Mouse (Mus musculus): ENCODE measurements around the gene Mctp1.
"Not testable (repeated sequence)": the region's sequence is repeated elsewhere in the genome, so short reads cannot be mapped to it uniquely, and the experiment has no call there.

Gene Mctp1

DNA sequence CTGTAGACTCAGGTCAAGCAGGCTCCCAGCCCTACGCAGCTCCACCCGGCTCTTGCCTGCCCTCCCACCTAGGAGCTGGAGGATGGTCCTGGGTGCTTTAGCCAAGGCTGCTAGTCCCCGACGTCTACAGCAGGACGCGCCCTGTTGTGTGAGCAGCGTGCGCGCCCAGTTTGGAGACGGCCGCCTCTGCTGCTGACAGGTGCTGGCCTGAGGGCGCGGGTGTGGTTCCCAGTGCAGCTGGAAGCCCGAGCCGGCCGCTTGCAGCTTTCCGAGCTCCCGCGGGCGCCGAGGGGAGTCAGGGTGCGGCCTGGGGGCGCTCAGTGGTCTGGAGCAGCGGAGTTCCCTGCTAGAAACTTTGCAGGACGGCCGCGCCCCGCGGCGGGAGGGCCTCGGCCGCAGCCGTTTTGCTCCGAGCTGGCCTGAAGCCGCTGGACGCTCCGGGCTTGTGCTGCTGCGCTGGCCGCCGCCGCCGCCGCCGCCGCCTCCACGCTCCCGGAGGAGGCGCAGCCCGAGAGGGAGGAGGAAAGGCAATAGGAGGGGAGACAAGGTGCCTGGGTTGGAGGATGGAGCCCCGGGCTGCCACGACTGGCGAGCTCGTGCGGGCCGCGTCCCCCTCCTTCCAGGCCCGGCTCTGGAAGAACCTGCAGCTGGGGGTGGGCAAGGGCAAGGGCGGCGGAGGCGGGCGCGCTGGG lies at the start of gene Mctp1:
Gene Mctp1 (plus strand): TSS at position 564 of the 692 bp plus-strand sequence.
- no peak for DNase-seq (ENCODE audit: low read depth, low spot score)

GRCm38 (mm10) chr13:76345941-76346340 lies 38.4 kb upstream of the Mctp1 start:
- DNase-seq (ENCODE audit: low read depth, low spot score), result not testable (repeated sequence)

DNA sequence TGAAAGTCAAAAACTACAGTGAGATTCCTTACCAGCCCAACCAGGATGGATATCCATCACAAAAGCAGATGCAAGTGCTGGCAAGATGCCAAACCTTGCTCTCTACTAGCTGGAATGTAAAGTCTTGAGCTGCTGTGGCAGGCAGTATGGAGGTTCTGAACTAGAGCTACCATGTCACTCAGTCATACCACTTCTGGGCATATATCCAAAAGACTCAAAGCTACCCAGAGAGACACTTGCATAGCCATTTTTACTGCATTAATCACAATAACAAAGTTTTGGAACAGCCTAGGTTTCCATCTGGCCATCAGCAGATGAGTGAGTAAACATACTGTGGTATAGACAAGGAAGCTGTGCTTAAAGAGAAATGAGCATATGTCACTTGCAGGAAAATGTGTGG lies 25.6 kb upstream of the Mctp1 start:
- no peak for DNase-seq (ENCODE audit: low read depth, low spot score)

GRCm38 (mm10) chr13:76384664-76385435 lies 515 bp downstream of the Mctp1 start:
- DNase-seq (ENCODE audit: low read depth, low spot score), result no peak

GRCm38 (mm10) chr13:76388615-76389014 lies 4.3 kb downstream of the Mctp1 start:
- DNase-seq (ENCODE audit: low read depth, low spot score), result no peak

GRCm38 (mm10) chr13:76391920-76392319 lies 7.6 kb downstream of the Mctp1 start:
- DNase-seq (ENCODE audit: low read depth, low spot score), result no peak

GRCm38 (mm10) chr13:76393106-76393505 lies 8.8 kb downstream of the Mctp1 start:
- DNase-seq (ENCODE audit: low read depth, low spot score), result no peak

GRCm38 (mm10) chr13:76395906-76396305 lies 11.6 kb downstream of the Mctp1 start:
- no peak for DNase-seq (ENCODE audit: low read depth, low spot score)

GRCm38 (mm10) chr13:76409296-76409695 lies 25.0 kb downstream of the Mctp1 start:
- DNase-seq (ENCODE audit: low read depth, low spot score), result no peak

DNA sequence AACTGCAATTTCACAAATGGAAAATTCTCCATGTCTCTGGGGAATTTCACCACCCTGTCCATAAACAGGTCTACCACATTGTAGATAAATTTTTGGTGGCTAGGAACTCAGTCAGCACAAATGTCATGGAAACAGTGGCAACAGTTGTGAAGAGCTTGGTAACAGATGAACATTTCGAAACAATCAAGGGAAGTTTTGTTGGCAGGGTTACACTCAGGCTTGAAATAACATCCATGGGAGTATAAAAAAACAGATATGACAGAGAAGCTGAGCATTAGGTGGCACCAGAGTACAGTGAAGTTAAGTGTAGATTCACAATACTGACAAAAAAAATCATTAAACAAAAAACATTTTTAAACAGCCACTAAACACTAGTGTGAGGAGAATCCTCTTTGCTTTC lies 26.3 kb downstream of the Mctp1 start:
- DNase-seq (ENCODE audit: low read depth, low spot score), result peak; percentile 27

- no peak for DNase-seq (ENCODE audit: low read depth, low spot score)
Observed at GRCm38 (mm10) chr13:76415346-76415745, 31.0 kb downstream of the Mctp1 start.

GRCm38 (mm10) chr13:76420111-76420510 lies 35.8 kb downstream of the Mctp1 start:
- DNase-seq (ENCODE audit: low read depth, low spot score), result no peak

GRCm38 (mm10) chr13:76421075-76421474 lies 36.7 kb downstream of the Mctp1 start:
- no peak for DNase-seq (ENCODE audit: low read depth, low spot score)

DNA sequence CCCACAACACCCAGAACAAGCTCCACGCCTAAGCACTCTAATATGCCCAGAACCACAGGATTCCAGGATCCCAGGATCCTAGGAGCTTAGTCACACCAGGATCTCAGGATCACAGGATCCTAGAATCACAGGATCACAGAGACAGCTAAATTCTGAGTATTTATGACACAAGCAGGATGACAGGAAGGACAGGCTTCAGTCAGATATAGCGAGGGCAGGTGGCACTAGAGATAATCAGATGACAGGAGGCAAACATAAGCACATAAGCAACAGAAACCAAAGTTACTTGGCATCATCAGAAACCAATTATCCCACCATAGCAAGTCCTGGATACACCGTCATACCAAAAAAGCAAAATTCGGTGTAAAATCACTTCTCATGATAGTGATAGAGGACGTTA lies 37.8 kb downstream of the Mctp1 start:
- no peak for DNase-seq (ENCODE audit: low read depth, low spot score)

DNA sequence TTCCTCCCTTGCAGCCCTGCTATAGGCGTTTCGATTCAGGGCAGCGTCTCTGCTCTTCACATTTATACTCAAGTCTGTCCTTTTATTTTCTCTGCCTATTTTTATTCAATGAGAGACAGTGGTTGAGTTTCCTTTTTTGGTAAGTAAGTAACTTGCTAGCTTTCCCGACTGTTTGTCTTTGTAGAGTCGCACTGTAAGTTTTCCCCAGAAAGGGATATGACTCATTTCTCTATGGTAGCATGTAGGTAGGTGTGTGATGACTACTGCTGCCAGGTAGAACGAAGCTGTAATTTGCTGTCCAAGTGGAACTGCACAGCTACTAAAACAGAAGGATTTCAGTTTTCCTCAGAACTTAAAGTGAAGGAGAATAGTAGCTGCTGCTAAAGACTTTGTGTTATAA lies 45.1 kb downstream of the Mctp1 start:
- peak; percentile 84 for DNase-seq (ENCODE audit: low read depth, low spot score)

DNA sequence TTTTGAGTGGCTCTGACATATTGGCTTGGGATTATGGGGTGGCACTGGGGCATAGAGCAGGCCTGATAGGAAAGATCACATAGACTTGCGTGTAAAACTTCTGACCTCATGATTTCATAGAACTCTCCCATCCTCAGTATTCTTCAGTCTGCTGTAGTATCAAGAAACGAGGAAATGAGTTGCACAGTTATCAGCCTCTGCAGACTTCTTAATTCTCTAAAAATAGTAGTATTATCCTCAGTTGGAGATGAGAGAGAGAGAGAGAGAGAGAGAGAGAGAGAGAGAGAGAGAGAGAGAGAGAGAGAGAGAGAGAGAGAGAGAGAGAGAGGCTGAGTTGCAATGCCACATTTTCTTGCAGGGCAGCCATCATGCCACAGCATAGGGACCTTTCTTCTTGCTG lies 45.6 kb downstream of the Mctp1 start:
- no peak for DNase-seq (ENCODE audit: low read depth, low spot score)

GRCm38 (mm10) chr13:76431946-76432345 lies 47.6 kb downstream of the Mctp1 start:
- no peak for DNase-seq (ENCODE audit: low read depth, low spot score)

DNA sequence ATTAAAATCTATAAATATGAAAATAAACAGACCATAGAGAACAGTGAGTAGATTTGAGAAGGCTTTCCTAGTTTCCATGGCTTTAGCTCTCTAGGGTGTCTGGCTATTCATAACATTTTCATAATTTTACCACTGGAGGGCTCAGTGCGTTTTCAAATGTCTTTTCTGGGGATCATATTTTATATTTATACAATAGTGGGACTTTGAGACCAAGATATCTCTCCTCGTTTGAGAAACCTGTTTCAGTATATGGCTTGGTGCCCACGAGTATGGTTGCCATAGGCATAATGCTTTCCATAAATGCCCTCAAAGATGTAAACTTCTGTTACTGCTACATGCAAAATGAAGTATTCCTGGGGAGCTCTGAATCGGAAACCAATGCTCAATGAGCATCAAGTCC lies 49.1 kb downstream of the Mctp1 start:
- DNase-seq (ENCODE audit: low read depth, low spot score), result no peak

- DNase-seq (ENCODE audit: low read depth, low spot score), result no peak
Observed at GRCm38 (mm10) chr13:76436426-76436825, 52.1 kb downstream of the Mctp1 start.

- DNase-seq (ENCODE audit: low read depth, low spot score), result no peak
Observed at GRCm38 (mm10) chr13:76438765-76439164, 54.4 kb downstream of the Mctp1 start.

- DNase-seq (ENCODE audit: low read depth, low spot score), result no peak
Observed at GRCm38 (mm10) chr13:76446059-76446458, 61.7 kb downstream of the Mctp1 start.

DNA sequence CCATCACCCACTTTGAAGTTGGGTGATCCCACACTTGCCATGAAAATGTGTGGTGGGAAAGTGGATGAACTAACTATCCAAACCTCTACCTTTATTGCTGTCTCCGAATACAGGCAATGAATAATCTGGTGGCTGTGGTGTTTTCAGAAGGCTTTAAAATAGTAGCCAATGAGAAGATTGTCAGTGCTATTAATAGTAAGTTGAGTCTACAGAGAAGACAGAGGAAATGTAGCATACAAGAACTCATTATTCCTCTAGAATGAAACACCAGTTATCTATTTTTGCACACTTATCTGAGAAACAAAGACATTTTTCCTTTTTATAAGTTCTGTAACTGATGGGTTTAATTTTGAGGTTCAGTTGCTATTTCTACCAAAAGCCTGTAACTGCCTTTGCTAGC lies 63.2 kb downstream of the Mctp1 start:
- DNase-seq (ENCODE audit: low read depth, low spot score), result no peak

GRCm38 (mm10) chr13:76451526-76451925 lies 67.2 kb downstream of the Mctp1 start:
- not testable (repeated sequence) for DNase-seq (ENCODE audit: low read depth, low spot score)

Data from telencephalon, adult 2 months (tissue).